Mouse (Mus musculus): Measurements from ENCODE around the gene Tgfbi. TPM values are rescaled to one million over a fixed set of nuclear protein-coding genes. Genes with fewer than 3 reads are reported as not detected.

The Tgfbi gene
- 47.6 and 47.9 TPM in 2 replicates for polyA plus RNA-seq (2015; fragmentation: Nextera tagmentation; extraction: Ambion mirVana)

DNA sequence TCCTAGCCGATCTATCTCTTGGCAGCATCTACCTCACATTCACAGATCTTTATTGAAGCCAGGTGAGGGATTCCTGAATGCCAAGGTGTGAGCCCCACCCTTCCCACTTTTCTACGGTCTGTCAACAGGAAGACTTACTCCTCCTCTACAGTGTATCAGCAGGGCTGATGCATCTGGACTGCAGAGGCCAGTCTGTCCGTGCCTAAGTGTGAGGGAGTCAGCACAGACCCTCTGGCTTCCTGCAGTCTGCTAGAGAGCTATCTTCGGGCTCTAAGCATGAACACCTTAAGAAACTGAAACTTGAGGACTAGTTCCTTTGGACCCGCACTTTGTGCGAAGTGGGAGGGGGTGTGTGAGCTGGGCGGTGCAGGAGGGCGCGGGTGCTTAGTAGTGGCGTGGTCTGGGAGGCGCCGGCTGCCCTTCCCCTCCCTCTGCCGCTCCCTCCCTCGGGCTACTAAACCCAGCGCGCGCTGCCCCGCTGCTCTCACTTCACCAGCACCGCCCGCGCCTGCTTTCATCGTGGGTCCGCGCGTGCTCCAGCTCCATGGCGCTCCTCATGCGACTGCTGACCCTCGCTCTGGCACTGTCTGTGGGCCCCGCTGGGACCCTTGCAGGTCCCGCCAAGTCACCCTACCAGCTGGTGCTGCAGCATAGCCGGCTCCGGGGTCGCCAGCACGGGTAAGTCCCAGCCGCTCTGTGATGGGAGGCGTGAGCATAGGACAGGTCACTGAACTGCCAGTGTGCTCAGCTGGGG lies at the start of gene Tgfbi:
TSS of gene Tgfbi (plus strand) at position 421 of the 754 bp plus-strand sequence.

Other genes starting within 250 kb of the Tgfbi start
- not detected in 2 replicates for gene Gm3045, start 182.9 kb upstream of the Tgfbi start, polyA plus RNA-seq (2015; fragmentation: Nextera tagmentation; extraction: Ambion mirVana)
- gene Slc25a48, start 171.2 kb upstream of the Tgfbi start, polyA plus RNA-seq (2015; fragmentation: Nextera tagmentation; extraction: Ambion mirVana): 0.11 TPM in 1 of 2 replicates, not detected in the other
- gene Il9, start 127.3 kb upstream of the Tgfbi start, polyA plus RNA-seq (2015; fragmentation: Nextera tagmentation; extraction: Ambion mirVana): not detected in 2 replicates
- 2.5 and 6.0 TPM in 2 replicates for gene Fbxl21, start 87.1 kb upstream of the Tgfbi start, polyA plus RNA-seq (2015; fragmentation: Nextera tagmentation; extraction: Ambion mirVana)
- gene Lect2, start 61.0 kb upstream of the Tgfbi start, polyA plus RNA-seq (2015; fragmentation: Nextera tagmentation; extraction: Ambion mirVana): 2.0 and 2.7 TPM in 2 replicates
- gene Smad5, start 93.5 kb downstream of the Tgfbi start, polyA plus RNA-seq (2015; fragmentation: Nextera tagmentation; extraction: Ambion mirVana): 10.4 and 14.4 TPM in 2 replicates
- gene Gm45623, start 144.3 kb downstream of the Tgfbi start, polyA plus RNA-seq (2015; fragmentation: Nextera tagmentation; extraction: Ambion mirVana): not detected in 2 replicates